Mouse (Mus musculus): ENCODE measurements around the gene Large2.

Large2 gene

DNA sequence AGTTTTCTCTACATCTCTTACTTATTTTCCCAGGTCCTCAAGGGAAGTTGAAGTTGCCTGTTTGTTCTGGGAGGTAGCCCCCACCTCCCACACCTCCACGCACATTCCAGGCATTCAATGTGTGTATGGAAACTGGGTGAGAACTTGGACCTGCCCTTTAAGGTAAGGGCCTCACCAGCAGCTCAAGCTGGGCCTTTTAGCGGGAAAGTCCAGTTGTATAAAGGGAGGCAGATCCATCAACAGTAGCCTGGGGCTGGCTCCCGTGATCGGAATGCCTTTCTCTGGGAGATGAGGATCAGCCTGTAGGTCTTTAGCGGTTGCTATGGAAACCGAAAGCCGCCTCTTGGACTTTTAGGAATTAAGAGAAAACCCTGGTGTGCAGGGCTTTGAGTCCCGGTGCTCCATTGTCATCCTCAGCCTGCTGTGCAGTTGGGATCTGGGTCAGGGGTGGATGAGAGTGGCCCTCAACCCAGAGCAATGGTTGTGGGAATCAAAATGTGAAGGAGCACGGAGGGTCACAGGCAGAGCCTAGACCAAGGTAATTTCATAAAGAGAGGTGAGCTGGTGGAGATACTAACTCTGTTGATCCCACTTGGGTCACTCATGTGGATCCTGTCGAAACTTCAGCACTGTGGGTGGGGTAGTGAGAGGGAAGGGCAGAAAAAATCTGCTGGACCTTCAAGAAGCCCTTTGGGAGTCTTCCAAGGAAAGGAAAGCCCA lies 2.5 kb downstream of the Large2 start:
- no peak for DNase-seq

DNA sequence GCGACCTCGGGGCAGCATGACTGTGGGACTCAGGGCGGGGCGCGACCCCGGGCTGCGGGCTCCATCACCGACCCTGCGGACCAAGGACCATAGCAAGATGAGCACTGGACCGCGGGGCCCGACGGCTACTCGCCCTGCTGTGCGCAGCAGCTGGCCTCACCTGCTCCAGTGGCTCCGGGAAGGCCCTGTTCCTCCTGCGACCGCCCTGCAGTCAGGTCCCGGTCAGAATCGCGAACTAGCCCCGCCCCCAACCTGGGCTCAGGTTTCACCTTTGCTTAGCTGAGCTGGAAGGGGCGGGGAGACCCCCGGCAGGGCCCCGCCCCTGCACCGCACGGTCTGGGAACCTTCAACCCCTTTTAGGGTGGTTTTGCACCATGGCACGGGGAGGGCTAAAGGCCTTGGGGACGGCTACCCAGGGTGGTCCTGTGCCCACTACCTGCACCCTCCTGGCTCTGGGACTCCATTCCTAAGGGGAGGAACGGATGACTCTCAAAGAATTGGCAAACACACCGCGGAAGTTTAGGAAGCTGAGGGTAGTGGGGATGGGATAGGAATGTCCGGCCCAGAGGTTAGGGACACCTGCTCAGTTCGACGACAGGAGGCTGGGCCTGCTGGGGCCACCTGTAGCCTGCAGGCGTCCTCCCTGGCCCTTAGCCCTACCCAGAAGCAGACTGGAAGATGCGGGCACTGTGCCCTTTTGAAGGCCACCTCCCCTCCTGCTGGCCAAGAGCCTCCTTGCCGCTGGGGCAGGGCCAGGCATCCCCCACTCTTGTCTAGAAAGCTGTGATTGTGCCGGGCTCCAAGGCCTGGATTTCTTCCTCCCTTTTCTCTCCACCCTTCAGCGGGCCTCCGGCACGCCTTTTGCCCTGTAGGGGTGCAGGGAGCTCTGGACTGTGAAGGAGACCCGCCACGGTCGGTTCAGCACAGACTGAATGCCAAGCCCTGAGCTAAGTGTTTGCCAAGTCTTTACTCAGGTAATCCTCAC lies 3.6 kb downstream of the Large2 start:
- peak; percentile 40 for DNase-seq

- DNase-seq: no peak
Measured at GRCm38 (mm10) chr2:92370375-92370774, 4.3 kb downstream of the Large2 start.

- no peak for DNase-seq
Measured at GRCm38 (mm10) chr2:92367383-92368029, 7.2 kb downstream of the Large2 start.

DNA sequence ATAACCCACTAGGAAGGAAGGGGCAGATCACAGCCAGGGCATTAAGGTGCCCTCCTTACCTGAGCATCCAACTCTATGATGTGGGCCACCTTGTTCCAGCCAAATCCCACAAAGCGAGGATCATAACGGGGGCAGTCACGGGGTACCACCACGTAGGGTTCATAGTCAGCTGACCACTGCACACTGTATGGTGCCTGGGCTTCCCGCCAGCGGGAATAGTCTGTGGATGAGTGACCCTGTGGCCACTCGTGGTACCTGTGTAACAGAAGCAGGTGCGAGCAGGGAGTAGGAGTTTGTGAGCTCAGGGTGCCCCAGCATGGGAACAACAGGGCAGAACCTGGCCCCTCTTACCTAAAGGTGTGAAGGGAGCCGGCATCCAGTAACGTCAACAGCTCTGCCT lies 9.1 kb downstream of the Large2 start:
- no peak for DNase-seq

DNA sequence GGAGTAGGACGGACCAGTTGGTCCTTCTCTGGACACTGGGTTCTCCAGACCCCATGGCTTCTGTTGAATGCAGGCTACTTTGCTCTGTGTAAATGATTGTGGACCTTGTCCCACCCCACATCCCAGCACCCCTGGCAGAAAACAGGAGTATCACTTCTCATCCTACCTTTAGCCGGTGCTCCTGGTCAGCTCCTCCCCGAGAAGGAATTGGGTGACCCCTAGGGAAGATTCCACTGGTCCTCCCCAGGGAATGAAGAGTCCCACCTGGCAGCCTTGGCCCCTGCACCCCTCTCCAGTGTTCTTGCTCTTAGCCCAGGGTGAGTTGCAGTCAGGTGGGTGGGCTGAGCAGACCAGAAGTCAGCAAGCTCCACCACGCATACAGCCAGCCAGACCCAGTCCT lies 10.6 kb downstream of the Large2 start:
- no peak for DNase-seq

GRCm38 (mm10) chr2:92362571-92363228 lies 12.0 kb downstream of the Large2 start:
- DNase-seq: no peak

GRCm38 (mm10) chr2:92361795-92362194 lies 12.9 kb downstream of the Large2 start:
- no peak for DNase-seq

DNA sequence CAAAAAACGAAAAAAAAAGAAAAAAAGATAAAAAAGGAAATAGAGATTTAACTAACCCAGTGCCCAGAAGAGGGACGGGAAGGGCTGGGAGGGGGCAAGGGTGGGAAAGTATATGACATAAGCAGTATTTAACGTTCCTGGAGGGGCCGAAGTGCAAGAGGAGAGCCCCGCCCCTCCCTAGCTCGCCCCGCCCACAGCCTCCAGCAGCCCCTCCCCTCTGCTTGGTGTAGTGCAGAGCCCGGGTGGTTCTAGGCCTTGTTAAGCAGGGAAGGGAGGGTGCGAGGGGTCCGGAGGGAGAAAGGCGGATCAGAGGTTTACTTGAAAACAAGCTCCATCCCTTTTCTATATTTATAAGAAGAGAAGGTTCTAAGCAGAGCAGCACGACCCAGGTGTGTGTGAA lies 13.8 kb downstream of the Large2 start:
- DNase-seq: no peak

DNA sequence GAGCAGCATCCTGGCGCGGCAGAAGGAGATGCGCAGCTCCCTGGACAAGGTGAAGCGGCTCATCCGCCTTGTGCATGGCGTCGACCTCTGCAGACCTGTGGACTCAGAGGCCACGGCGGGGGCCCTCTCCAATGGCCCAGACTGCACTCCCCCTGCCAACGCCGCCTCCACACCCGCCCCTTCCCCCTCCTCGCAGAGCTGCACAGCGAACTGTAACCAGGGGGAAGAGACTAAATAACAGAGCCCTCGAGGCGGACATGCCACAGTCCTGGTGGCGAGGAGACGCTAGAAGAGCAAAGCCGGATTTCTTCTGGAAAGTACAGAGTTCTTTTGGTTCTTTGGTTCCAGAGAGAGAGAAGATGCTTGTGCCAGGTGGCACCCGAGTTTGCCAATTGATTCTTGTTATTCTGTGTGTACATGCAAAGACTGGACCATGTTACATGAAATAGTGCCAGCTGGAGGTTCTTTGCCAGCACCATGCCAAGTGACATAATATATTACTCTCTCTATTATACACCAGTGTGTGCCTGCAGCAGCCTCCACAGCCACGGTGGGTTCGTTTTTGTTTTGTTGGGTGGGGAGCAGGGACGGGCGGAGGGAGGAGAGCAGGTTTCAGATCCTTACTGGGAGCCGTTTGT lies 14.4 kb downstream of the Large2 start:
- DNase-seq: no peak

GRCm38 (mm10) chr2:92359301-92359700 lies 15.4 kb downstream of the Large2 start:
- no peak for DNase-seq

- DNase-seq: no peak
Measured at GRCm38 (mm10) chr2:92354224-92354623, 20.4 kb downstream of the Large2 start.

DNA sequence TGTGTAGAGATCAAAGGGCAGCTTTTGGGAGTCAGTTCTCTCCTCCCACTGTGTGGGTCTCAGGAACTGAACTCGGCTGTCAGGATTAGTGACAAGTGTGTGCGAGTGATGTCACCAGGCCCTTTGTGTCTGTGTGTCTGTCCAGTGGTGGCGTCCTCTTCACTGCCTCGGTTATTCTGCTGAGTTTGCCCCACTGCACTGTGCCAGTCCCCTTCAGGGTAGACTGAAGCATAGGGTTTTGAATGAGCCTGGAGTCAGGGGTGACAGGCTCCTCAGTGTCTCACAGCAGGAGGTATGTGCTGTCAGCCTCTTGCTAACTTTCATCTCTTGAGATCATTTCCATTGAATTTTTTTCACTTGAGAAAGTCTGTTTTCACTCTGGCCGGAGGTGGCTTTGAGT lies 21.3 kb downstream of the Large2 start:
- DNase-seq: no peak

DNA sequence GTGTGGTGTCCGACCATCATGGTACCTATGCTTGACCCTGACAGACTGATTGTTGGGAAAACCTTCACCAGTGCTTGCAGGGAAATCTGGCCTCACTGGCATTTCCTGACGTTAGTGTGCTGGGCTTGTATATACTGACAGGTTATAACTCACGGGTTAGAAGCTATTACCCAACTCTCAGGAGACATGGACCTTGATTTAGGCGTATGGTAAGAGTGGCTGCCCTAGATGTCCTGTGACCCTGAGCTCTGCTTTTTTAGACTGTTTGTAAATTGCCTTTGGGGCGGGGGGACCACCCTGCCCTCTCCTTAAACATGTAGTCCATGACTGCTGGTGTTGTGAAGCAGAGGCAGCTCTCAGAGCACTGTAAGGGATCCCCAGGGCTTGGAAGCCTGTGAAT lies 24.0 kb downstream of the Large2 start:
- DNase-seq: no peak

GRCm38 (mm10) chr2:92349589-92350425 lies 24.9 kb downstream of the Large2 start:
- DNase-seq: no peak

- DNase-seq: no peak
Measured at GRCm38 (mm10) chr2:92347191-92347590, 27.5 kb downstream of the Large2 start.

- DNase-seq: no peak
Measured at GRCm38 (mm10) chr2:92342418-92342817, 32.3 kb downstream of the Large2 start.

- no peak for DNase-seq
Measured at GRCm38 (mm10) chr2:92331871-92332270, 42.8 kb downstream of the Large2 start.

DNA sequence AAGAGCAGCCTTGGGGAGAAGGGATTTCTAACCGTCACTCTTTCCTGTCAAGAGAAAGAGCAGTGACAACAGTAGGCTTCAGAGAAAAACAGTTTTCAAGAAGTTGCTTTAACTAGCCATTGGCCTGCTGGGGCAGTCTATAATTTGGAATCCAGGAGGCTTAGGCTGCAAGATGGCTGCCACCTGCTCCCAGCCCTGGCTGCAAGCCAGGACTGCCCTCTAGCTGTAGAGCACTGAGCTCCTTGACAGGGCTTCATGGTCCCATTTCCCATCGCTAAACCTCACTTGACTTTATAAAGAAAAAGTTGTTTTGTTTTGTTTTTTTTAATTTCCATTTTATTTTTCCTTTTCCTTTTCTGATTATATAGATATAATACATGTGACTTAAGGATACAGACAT lies 43.3 kb downstream of the Large2 start:
- DNase-seq: peak; percentile 9

- peak; percentile 45 for DNase-seq
Measured at GRCm38 (mm10) chr2:92330840-92331239, 43.8 kb downstream of the Large2 start.

- DNase-seq: no peak
Measured at GRCm38 (mm10) chr2:92328206-92328605, 46.5 kb downstream of the Large2 start.

DNA sequence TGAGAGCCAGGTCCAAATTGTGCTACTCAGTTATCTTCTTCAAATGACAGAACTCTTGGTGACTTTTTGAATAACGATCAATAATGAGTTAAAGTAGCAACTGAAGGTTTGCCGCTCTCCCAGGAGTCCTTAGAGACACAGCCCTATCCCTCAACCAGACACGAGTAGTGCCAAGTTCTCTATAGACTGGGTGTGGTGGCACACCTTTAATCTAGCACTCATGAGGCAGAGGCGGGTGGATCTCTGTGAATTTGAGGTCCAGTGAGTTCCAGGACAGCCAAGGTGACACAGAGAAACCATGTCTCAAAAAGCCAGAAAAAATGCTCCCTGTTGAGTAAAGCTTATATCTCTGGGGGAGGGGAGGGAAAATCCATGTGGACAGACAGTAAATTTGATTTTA lies 47.1 kb downstream of the Large2 start:
- DNase-seq: no peak
